Mouse (Mus musculus) ES-E14 (cell line): ENCODE measurements around the gene Dtd1.

Experiments used
- ZC3H11A ChIP-seq: IDR thresholded peaks from 2 replicates; pipeline ENCODE4 v1.6.1; 2012; ENCODE audit warnings: low read depth, mild to moderate bottlenecking, inconsistent platforms, low read length, borderline replicate concordance
- ZNF384 ChIP-seq: IDR thresholded peaks from 2 replicates; pipeline ENCODE4 v1.6.1; 2012; ENCODE audit warnings: low read depth, low read length, inconsistent platforms

DNA sequence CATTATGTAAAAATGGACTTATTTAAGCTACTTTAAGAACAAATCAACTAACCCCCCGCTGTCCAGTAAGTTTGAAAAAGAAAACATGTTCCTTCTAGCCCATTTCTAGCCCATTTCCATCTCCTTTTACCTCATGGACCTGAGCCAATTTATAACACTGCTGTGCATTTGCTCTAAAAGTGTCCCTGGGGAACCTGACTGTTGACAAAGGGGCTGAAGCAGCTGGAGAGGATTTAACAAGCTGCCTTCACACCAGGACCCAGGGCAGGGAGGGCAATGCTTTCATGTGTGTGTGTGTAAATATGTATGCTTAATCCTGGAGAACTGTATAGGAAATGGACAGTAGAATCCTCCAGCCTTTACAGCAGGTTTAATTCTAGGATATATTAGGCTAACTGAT lies 109.6 kb downstream of the Dtd1 start:
- no peak for TF ChIP-seq ZNF384
- TF ChIP-seq ZC3H11A = no peak
